Mouse (Mus musculus) heart, adult 2 months (tissue): ENCODE data around the gene Zxdc. TPM values are rescaled to one million over a fixed set of nuclear protein-coding genes. Genes with fewer than 3 reads are reported as not detected.

Experiments used
- DNase-seq, 2 experiments: peaks; one replicate each; pipeline ENCODE4 v3.0.0; 2021
- H3K27ac ChIP-seq: fragments of 200-600 bp; 2 replicates; pipeline ENCODE4 v1.8.1; 2022
- H3K27me3 ChIP-seq: fragments of 200-500 bp; 2 replicates; pipeline ENCODE4 v1.6.1; 2012; ENCODE audit warnings: mild to moderate bottlenecking, low read length, inconsistent platforms, mixed read lengths; ENCODE audit not compliant: control insufficient read depth, insufficient read depth
- H3K36me3 ChIP-seq: fragments of 200-500 bp; 2 replicates; pipeline ENCODE4 v1.6.1; 2012; ENCODE audit warnings: low read length, inconsistent platforms; ENCODE audit not compliant: control insufficient read depth, insufficient read depth
- H3K4me1 ChIP-seq: fragments of 200-500 bp; 2 replicates; pipeline ENCODE4 v1.6.1; 2011; ENCODE audit warnings: low read length; ENCODE audit not compliant: control insufficient read depth, insufficient read depth
- H3K4me3 ChIP-seq: fragments of 200-600 bp; 2 replicates; pipeline ENCODE4 v1.8.1; 2022
- H3K79me2 ChIP-seq: fragments of 200-500 bp; replicated peaks from 2 replicates; pipeline ENCODE4 v1.6.1; 2012; ENCODE audit warnings: mild to moderate bottlenecking, inconsistent platforms, low read length, moderate library complexity, mixed read lengths; ENCODE audit not compliant: control insufficient read depth, insufficient read depth
- H3K9ac ChIP-seq: fragments of 200-500 bp; 2 replicates; pipeline ENCODE4 v1.6.1; 2012; ENCODE audit warnings: low read depth, mild to moderate bottlenecking, control low read depth, inconsistent platforms, low read length, mixed read lengths
- CTCF ChIP-seq: fragments of 200-600 bp; IDR thresholded peaks from 2 replicates; pipeline ENCODE4 v1.8.1; 2022; ENCODE audit warnings: antibody characterized with exemption, mild to moderate bottlenecking, moderate library complexity
- EP300 ChIP-seq: fragments of 200-500 bp; IDR thresholded peaks from 2 replicates; pipeline ENCODE4 v1.6.1; 2011; ENCODE audit warnings: low read depth, low read length, control low read depth; ENCODE audit not compliant: insufficient read depth
- POLR2A ChIP-seq: fragments of 200-500 bp; IDR thresholded peaks from 2 replicates; pipeline ENCODE4 v1.6.1; 2011; ENCODE audit warnings: mild to moderate bottlenecking, low read depth, low read length, control low read depth; ENCODE audit not compliant: insufficient read depth
- WGBS: fragments of 180-500 bp; shearing (Covaris S2); methylation state at CpG from one replicate; pipeline ENCODE4 v1.1.7; 2018; 5-methylcytosine and 5-hydroxymethylcytosine counted together
- intact Hi-C: fragments of 180-260 bp; cut with DNase I; formaldehyde crosslinking; loops from one replicate; pipeline ENCODE4 v1.15.1; 2025
- polyA plus RNA-seq: library from polyadenylated mRNA; depleted of rRNA; stranded (reverse); fragments of >200 nt; gene quantifications from 2 replicates; pipeline ENCODE4 v1.2.3, GENCODE M21; 2012
- total RNA-seq, 2 experiments: library from RNA; stranded (reverse); gene quantifications; 2 replicates each; pipeline ENCODE4 v1.2.3; 2021

Gene Zxdc
- total and polyA plus RNA-seq, 3 experiments, result 8.4 to 14.6 (median 12.6) TPM

DNA sequence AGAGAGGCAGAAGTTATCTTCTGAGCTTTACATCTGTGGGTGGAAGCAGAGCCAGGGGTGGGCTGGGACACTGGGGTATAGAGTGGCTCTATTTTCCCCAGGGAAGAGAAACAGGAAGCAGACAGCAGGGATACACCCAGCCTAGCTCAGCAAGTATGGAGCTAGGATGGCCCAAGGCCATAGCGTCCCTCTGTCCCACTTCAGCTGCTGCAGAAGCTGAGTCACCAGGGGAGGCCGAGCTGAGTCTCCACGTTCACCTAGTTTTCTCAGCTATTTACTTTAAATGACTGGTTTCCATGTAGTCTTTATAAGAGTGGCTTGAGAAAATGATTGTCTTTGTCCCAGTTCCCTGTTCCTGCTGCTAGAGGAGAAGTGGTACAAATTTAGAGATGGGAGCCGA, 20.8 kb upstream of the Zxdc start:
- WGBS, result 52% methylated on average over 4 of the region's 4 CpGs
- intact Hi-C loops, result no loop called here

DNA sequence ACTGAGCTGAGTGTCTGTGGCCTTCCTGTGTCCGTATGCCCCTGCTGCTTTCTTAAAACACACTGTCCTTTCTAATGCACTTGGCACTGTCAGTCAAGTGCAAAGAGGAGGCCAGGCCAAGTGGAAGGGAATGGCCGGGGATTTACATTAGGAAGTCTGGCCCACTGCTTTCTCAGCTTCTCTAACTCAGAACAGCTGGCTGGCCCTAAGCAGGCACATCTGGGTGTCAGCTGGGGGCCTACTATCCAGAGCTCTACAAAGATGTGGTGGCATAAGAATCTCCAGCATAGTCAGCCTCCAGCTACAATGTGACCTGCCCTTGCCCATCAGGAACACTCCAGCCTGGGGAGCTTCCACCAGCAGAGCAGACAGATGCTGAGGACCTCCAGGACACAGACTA, 19.3 kb upstream of the Zxdc start:
- intact Hi-C loops, result no loop called here
- DNase-seq, result no peak
- Histone ChIP-seq H3K27me3 (no peaks in the 10 kb centered on the region), H3K36me3 (no peaks in the 10 kb centered on the region), H3K4me1 (no peaks in the 10 kb centered on the region), H3K9ac (no peak overlapping the region), H3K27ac (no peak overlapping the region), H3K79me2 (no peaks in the 10 kb centered on the region), H3K4me3 (no peak overlapping the region)
- WGBS, result 62% methylated on average over 2 of the region's 2 CpGs
- TF ChIP-seq POLR2A (no peak), CTCF (no peak), EP300 (no peak)

More for the DNA sequence above, 20.8 kb upstream of the Zxdc start:
- Histone ChIP-seq H3K36me3 (no peaks in the 10 kb centered on the region), H3K27me3 (no peaks in the 10 kb centered on the region), H3K79me2 (no peaks in the 10 kb centered on the region), H3K27ac (no peak overlapping the region), H3K4me1 (no peaks in the 10 kb centered on the region), H3K4me3 (no peak overlapping the region), H3K9ac (no peak overlapping the region)
- TF ChIP-seq CTCF, result no peak
- no peak for DNase-seq

DNA sequence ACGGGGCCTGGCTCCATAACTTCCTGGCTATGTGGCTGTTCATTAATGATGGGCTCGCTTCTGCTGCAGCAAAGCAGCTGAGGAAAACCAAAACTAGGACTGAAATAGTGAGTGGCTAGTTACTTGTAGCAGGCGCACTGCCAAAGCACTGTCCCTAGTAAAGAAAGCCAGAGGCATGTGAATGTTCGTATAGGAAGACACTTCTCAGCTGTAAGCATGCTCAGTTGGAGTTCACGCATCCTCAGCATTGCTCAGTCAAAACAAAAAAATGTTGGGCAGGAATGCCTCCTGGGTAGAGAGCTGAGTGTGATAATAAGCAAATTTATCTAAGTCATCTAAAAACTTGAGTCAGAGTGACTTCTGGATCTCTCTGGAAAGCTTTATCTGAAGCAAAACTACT, 11.2 kb upstream of the Zxdc start:
- TF ChIP-seq POLR2A (no peak), EP300 (no peak)
- Histone ChIP-seq H3K27ac (no peak overlapping the region), H3K79me2 (no peaks in the 10 kb centered on the region), H3K36me3 (no peaks in the 10 kb centered on the region), H3K27me3 (no peaks in the 10 kb centered on the region), H3K4me1 (peaks cover 4% of the 10 kb centered on the region), H3K9ac (no peak overlapping the region), H3K4me3 (no peak overlapping the region)
- DNase-seq, result no peak
- intact Hi-C loops, result no loop called here
- 60% methylated on average over 5 of the region's 5 CpGs for WGBS

DNA sequence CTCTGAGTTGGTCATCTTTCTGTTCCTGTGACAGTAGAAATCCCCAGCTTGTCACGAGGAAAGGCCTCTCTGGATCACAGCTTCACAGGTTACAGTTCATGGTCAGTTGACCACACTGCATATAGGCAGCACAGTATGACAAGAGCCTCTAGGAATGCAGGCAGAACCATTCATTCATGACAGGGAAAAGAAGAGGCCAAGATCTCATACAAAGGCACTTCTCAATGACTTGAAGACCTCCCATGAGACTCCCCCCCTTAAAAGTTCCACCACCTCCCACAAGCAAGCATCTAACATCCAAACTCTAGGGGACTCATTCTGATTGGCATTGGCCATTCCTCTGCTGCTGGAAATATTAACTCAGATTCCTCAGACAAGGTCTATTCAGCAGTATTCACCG, 9.8 kb upstream of the Zxdc start:
- 66% methylated on average over 2 of the region's 2 CpGs for WGBS
- H3K4me3 ChIP-seq, result no peak overlapping the region
- no peak overlapping the region for H3K9ac ChIP-seq
- TF ChIP-seq EP300 (no peak), CTCF (no peak)
- peaks cover 4% of the 10 kb centered on the region for H3K4me1 ChIP-seq
- no peak for DNase-seq
- H3K36me3 ChIP-seq, result no peaks in the 10 kb centered on the region
- intact Hi-C loops, result no loop called here
- H3K79me2 ChIP-seq, result no peaks in the 10 kb centered on the region
- no peak overlapping the region for H3K27ac ChIP-seq
- no peaks in the 10 kb centered on the region for H3K27me3 ChIP-seq

DNA sequence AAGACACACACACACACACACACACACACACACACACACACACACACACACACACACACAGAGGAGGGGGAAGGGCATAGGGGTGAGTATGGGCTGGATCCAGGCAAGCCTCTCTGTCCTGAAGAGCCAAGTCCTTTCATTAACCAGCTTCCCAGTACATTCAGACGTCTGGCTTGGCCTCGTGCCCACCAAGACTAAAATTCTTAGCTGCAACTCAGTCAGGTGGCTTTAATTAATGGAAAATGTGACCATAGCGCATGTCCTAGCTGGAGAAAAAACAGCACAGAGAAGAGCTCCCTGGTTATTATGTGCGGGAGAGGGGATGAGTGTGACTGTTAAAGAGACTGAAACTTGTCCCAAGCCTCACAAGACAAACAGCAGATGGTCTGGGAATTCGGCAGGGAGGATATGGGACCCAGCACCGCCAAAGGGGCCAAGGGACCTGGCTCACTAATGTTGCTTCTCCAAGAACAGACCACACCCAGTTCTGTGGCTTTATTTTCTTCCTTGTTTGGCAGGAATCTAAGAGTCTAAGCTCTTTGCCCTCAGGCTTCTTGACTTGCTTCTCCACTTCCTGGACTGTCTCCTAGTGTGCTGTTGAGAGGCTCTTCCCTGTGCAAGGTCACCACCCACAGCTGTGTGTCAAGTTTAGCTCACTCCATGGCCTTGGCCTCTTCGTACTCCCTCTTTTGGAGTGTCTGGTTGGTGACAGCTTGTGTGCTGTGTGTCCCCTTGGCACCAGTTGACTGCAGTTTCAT, 9.1 kb upstream of the Zxdc start:
- DNase-seq, result peak; percentile 63 to 73
- 14% methylated on average over 7 of the region's 7 CpGs for WGBS
- TF ChIP-seq POLR2A, result no peak
- TF ChIP-seq EP300, result no peak
- TF ChIP-seq CTCF, result no peak
- Histone ChIP-seq H3K4me1 (peaks cover 4% of the 10 kb centered on the region), H3K27ac (peak overlapping the region; percentile 67), H3K36me3 (no peaks in the 10 kb centered on the region), H3K79me2 (no peaks in the 10 kb centered on the region), H3K27me3 (no peaks in the 10 kb centered on the region), H3K4me3 (no peak overlapping the region), H3K9ac (no peak overlapping the region)
- intact Hi-C loops, result no loop called here

DNA sequence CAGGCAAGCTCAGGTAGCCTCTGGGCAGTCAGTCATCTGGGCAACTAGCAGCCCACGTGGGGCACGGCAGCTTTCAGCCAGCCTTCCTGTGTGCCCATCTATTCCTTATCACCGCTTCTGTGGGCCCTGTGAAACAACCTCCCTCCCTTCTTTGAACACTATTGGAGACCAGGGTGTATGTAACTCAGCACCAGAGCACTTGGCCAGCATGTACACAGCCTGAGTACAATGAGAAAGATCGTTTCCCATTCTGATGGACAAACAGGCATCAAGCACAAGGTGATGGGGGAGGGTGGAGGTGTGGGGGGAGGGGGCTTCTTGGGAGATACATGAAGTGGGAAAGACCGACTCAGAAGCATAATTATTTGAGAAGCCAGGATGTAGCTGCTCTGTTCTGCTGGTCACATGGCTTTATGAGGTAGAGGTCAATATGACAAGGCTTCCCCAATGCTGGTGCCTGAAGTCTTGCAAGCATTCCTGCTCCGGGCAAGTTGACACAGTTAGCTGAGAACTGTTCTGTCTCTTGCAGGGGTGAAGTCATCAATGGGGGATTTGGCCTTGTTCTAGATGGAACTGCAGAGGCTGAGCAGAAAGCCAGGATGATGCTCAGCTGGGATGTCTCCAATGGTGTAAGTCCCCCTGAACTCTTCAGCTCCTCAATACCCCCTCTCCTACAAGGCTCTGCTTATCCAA, 8.2 kb upstream of the Zxdc start:
- Histone ChIP-seq H3K27me3 (no peaks in the 10 kb centered on the region), H3K4me3 (no peak overlapping the region), H3K79me2 (no peaks in the 10 kb centered on the region), H3K36me3 (no peaks in the 10 kb centered on the region), H3K27ac (peak overlapping the region; percentile 67), H3K9ac (no peak overlapping the region), H3K4me1 (peaks cover 4% of the 10 kb centered on the region)
- intact Hi-C loops, result no loop called here
- no peak for DNase-seq
- WGBS, result 82% methylated on average over 6 of the region's 6 CpGs
- TF ChIP-seq POLR2A (no peak), CTCF (no peak), EP300 (no peak)
